8 mouse cellular contexts compared by ENCODE assay signal in the genomic region with DNA sequence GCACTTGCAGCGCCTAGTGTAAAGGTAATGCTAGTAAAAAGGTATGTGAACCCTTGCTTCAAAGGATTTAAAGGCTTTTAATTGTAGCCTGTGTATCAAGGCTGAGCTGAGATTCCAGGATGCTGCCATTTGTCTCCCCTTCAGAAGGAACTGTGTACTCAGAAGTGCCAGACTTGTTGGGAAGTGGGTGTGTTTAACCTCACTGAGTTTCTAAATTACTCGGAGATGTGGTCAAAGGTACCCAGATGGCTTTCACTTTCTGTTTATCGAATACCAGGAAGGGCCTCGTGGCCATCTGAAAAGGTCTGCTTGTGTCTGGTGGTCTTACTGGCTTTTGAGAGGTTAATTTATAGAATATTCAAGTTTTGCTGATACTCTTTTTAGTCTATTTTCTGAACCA. TPM values are rescaled to one million over a fixed set of nuclear protein-coding genes. Genes with fewer than 3 reads are reported as not detected.
A peak's percentile ranks its signal among the peaks of the same experiment; 100 is the strongest.
DNase-seq lines count a peak whose midpoint lies in the region; ATAC-seq lines count a peak whose summit lies in the region.

No protein-coding gene starts in this region.

- WGBS in heart, embryonic 15.5 days, result 42% methylated on average over 4 of the region's 4 CpGs
- WGBS in hindbrain, embryonic 14.5 days, result 63% methylated on average over 4 of the region's 4 CpGs
- 65% methylated on average over 4 of the region's 4 CpGs for WGBS in midbrain, embryonic 12.5 days

- H3K36me3 ChIP-seq in heart, embryonic 15.5 days, result no peaks in the 10 kb centered on the region
- H3K36me3 ChIP-seq in hindbrain, embryonic 14.5 days (replicated peaks; ENCODE audit: control insufficient read depth, insufficient read depth), result no peaks in the 10 kb centered on the region
- no peaks in the 10 kb centered on the region for H3K36me3 ChIP-seq in midbrain, embryonic 12.5 days

- H3K9ac ChIP-seq in heart, embryonic 15.5 days, result peak overlapping the region; percentile 95; the same call in 1 of the 2 replicates
- peak overlapping the region; percentile 94 for H3K9ac ChIP-seq in hindbrain, embryonic 14.5 days
- H3K9ac ChIP-seq in midbrain, embryonic 12.5 days (replicated peaks), result peak overlapping the region; percentile 99

- DNase-seq in heart, adult 8-10 months (ENCODE audit: low spot score), result no peak
- peak; percentile 22 for DNase-seq in T-cell, adult 2 months (ENCODE audit: low spot score)
- no peak for DNase-seq in hindbrain, embryonic 14.5 days (ENCODE audit: low spot score)
- no peak for DNase-seq in gastrocnemius, adult 8-10 months (ENCODE audit: low spot score in 2 of 2)
- DNase-seq in cerebellum, adult 9-11 months, result no peak
- DNase-seq in ovary, postnatal 36 days (ENCODE audit: low spot score), result no peak

- H3K9me3 ChIP-seq in heart, embryonic 15.5 days (replicated peaks), result no peaks in the 10 kb centered on the region
- no peaks in the 10 kb centered on the region for H3K9me3 ChIP-seq in hindbrain, embryonic 14.5 days (ENCODE audit: control insufficient read depth, low read length)
- no peaks in the 10 kb centered on the region for H3K9me3 ChIP-seq in midbrain, embryonic 12.5 days

- ATAC-seq in heart, embryonic 15.5 days (replicated peaks; ENCODE audit: insufficient number of reproducible peaks, insufficient read depth, low FRiP score, low read depth), result no peak
- no peak for ATAC-seq in hindbrain, embryonic 14.5 days (ENCODE audit: low FRiP score)
- no peak for ATAC-seq in midbrain, embryonic 12.5 days (ENCODE audit: low FRiP score, low read depth)

- peaks cover 19% of the 10 kb centered on the region for H3K4me1 ChIP-seq in heart, embryonic 15.5 days (replicated peaks)
- peaks cover 25% of the 10 kb centered on the region for H3K4me1 ChIP-seq in hindbrain, embryonic 14.5 days (replicated peaks; ENCODE audit: control insufficient read depth, insufficient read depth, low read length)
- H3K4me1 ChIP-seq in midbrain, embryonic 12.5 days, result peaks cover 14% of the 10 kb centered on the region

- H3K27ac ChIP-seq in heart, embryonic 15.5 days, result no peak overlapping the region
- no peak overlapping the region for H3K27ac ChIP-seq in hindbrain, embryonic 14.5 days
- H3K27ac ChIP-seq in midbrain, embryonic 12.5 days (replicated peaks), result no peak overlapping the region

- H3K4me2 ChIP-seq in heart, embryonic 15.5 days, result peak overlapping the region; percentile 100
- peak overlapping the region; percentile 84 for H3K4me2 ChIP-seq in hindbrain, embryonic 14.5 days (replicated peaks)
- peak overlapping the region; percentile 100 for H3K4me2 ChIP-seq in midbrain, embryonic 12.5 days (replicated peaks)

- no peaks in the 10 kb centered on the region for H3K27me3 ChIP-seq in heart, embryonic 15.5 days
- H3K27me3 ChIP-seq in hindbrain, embryonic 14.5 days (ENCODE audit: control insufficient read depth, insufficient read depth, low read length), result no peaks in the 10 kb centered on the region
- no peaks in the 10 kb centered on the region; the same call in 1 of the 2 replicates for H3K27me3 ChIP-seq in midbrain, embryonic 12.5 days

- peak overlapping the region; percentile 93 for H3K4me3 ChIP-seq in heart, embryonic 15.5 days
- peak overlapping the region; percentile 92 for H3K4me3 ChIP-seq in hindbrain, embryonic 14.5 days (replicated peaks; ENCODE audit: low read length)
- peak overlapping the region; percentile 99 for H3K4me3 ChIP-seq in midbrain, embryonic 12.5 days

RNA-seq across cellular contexts. Expression of a gene that starts 1.9 kb away (rescaled TPM):
- polyA plus RNA-seq in heart, embryonic 15.5 days (2015; fragmentation: Nextera tagmentation; extraction: Ambion mirVana), result 5.4 and 7.7 TPM in 2 replicates
- 10 to 100 TPM; 26.0 to 30.0 (median 27.7) TPM for total RNA-seq in heart, adult 8-10 months (2022)
- polyA plus RNA-seq in hindbrain, embryonic 14.5 days (2014; fragmentation: Nextera tagmentation; extraction: Ambion mirVana), result 35.5 and 41.1 TPM in 2 replicates
- 15.8 and 16.5 TPM in 2 replicates for polyA plus RNA-seq in midbrain, embryonic 12.5 days (2016; fragmentation: Nextera tagmentation; extraction: Ambion mirVana)
- 10 to 100 TPM; 23.6 to 27.2 (median 25.0) TPM for total RNA-seq in gastrocnemius, adult 8-10 months (2022)

RNA-seq across cellular contexts. Expression of a gene that starts 45.4 kb away (rescaled TPM):
- polyA plus RNA-seq in heart, embryonic 15.5 days (2015; fragmentation: Nextera tagmentation; extraction: Ambion mirVana), result 0.35 and 1.6 TPM in 2 replicates
- not detected for total RNA-seq in heart, adult 8-10 months (2022)
- polyA plus RNA-seq in hindbrain, embryonic 14.5 days (2014; fragmentation: Nextera tagmentation; extraction: Ambion mirVana), result 0.33 TPM in 1 of 2 replicates, not detected in the other
- 0.51 and 0.63 TPM in 2 replicates for polyA plus RNA-seq in midbrain, embryonic 12.5 days (2016; fragmentation: Nextera tagmentation; extraction: Ambion mirVana)
- total RNA-seq in gastrocnemius, adult 8-10 months (2022), result not detected
